Mouse (Mus musculus): ENCODE results near the gene Mns1.

DNA sequence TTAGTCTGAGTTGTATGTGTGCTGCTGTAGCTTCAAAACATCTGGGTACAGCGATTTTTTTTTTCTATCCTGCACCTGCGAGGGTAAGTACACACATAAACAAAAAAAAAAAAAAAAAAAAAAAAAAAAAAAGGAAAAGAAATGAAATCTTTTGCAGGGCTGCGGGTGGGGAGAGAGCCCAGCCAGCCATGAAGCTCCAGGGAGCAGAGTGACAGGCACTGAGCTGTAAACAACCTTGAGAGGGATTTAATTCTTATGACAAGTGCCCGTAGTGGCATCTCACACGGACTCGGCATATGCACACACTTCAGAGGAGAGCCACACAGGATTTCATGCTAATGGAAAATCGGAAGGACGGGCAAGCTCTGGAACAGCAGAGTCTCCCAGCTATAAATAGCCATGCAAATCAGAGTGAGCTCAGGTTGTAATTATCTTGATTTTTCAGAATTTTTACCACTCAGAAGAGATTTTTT lies 43.9 kb upstream of the Mns1 start:
- TF ChIP-seq CTCF (IDR thresholded peaks at IDR 0.05; ENCODE audit: low read depth, low read length) (no peak), POLR2A (IDR thresholded peaks at IDR 0.05; ENCODE audit: borderline replicate concordance, low read depth, low read length) (no peak)
